Mouse (Mus musculus) ZHBTc4 (cell line): ENCODE results near the gene Bsg.
"Not testable (repeated sequence)": the region's sequence is repeated elsewhere in the genome, so short reads cannot be mapped to it uniquely, and the experiment has no call there.

Experiments used
- DNase-seq: peaks from one replicate; pipeline ENCODE4 v3.0.0-alpha.2; 2011; ENCODE audit warnings: low read depth, low spot score

Gene Bsg

GRCm38 (mm10) chr10:79682551-79682915, 21.8 kb upstream of the Bsg start:
- DNase-seq, result no peak

- peak; percentile 91 for DNase-seq
Measured at GRCm38 (mm10) chr10:79682916-79683582, 21.2 kb upstream of the Bsg start.

GRCm38 (mm10) chr10:79683726-79684640, 20.3 kb upstream of the Bsg start:
- no peak for DNase-seq

- DNase-seq, result no peak
Measured at GRCm38 (mm10) chr10:79684770-79685600, 19.3 kb upstream of the Bsg start.

- no peak for DNase-seq
Measured at GRCm38 (mm10) chr10:79686219-79686618, 18.1 kb upstream of the Bsg start.

GRCm38 (mm10) chr10:79686691-79687090, 17.6 kb upstream of the Bsg start:
- DNase-seq, result no peak

- DNase-seq, result peak; percentile 46
Measured at GRCm38 (mm10) chr10:79687513-79687912, 16.8 kb upstream of the Bsg start.

GRCm38 (mm10) chr10:79688720-79689119, 15.6 kb upstream of the Bsg start, which contains the start of gene Gzmm:
TSS of gene Gzmm (plus strand) at chr10:79689020.
- no peak for DNase-seq

- no peak for DNase-seq
Measured at GRCm38 (mm10) chr10:79689178-79689577, 15.1 kb upstream of the Bsg start.

- DNase-seq, result peak; percentile 74
Measured at GRCm38 (mm10) chr10:79691986-79692548, 12.2 kb upstream of the Bsg start.

- no peak for DNase-seq
Measured at GRCm38 (mm10) chr10:79693580-79694378, 10.5 kb upstream of the Bsg start.

GRCm38 (mm10) chr10:79694379-79694655, 10.0 kb upstream of the Bsg start:
- no peak for DNase-seq

- DNase-seq, result peak; percentile 89
Measured at GRCm38 (mm10) chr10:79695231-79696128, 8.8 kb upstream of the Bsg start.

- no peak for DNase-seq
Measured at GRCm38 (mm10) chr10:79696129-79696651, 8.1 kb upstream of the Bsg start.

- DNase-seq, result no peak
Measured at GRCm38 (mm10) chr10:79697916-79698315, 6.4 kb upstream of the Bsg start.

GRCm38 (mm10) chr10:79698459-79698858, 5.8 kb upstream of the Bsg start:
- no peak for DNase-seq

- DNase-seq, result no peak
Measured at GRCm38 (mm10) chr10:79700676-79701075, 3.6 kb upstream of the Bsg start.

GRCm38 (mm10) chr10:79701443-79702129, 2.7 kb upstream of the Bsg start:
- no peak for DNase-seq

- DNase-seq, result not testable (repeated sequence)
Measured at GRCm38 (mm10) chr10:79702970-79703369, 1.3 kb upstream of the Bsg start.
